Comparison of ENCODE assay signal across 1 mouse cellular context in genomic region chr3:66985539-66986286, GRCm38 (mm10).
A peak's percentile ranks its signal among the peaks of the same experiment; 100 is the strongest.
TF ChIP-seq lines count a peak whose summit lies in the region.

No protein-coding gene starts in this region.

TF ChIP-seq in CH12.LX, 34 proteins besides CTCF, POLR2A, EP300 and RAD21 (continued from another document):
- TF ChIP-seq PAX5 (IDR thresholded peaks at IDR 0.05; ENCODE audit: low read length) (no peak), NRF1 (IDR thresholded peaks at IDR 0.05; ENCODE audit: low read depth, low read length) (peak; percentile 92), GABPA (IDR thresholded peaks at IDR 0.05; ENCODE audit: insufficient replicate concordance, low read depth, low read length) (no peak; the same call in 1 of the 2 replicates), SIN3A (IDR thresholded peaks at IDR 0.05; ENCODE audit: low read length) (peak; percentile 97), ZC3H11A (IDR thresholded peaks at IDR 0.05; ENCODE audit: low read depth, low read length) (no peak), POLR2AphosphoS2 (IDR thresholded peaks at IDR 0.05; ENCODE audit: low read depth, low read length) (no peak; the same call in 1 of the 2 replicates), JUN (IDR thresholded peaks at IDR 0.05; ENCODE audit: insufficient read depth, low read depth, low read length) (no peak), CHD1 (IDR thresholded peaks at IDR 0.05; ENCODE audit: low read depth, low read length) (no peak), E2F4 (IDR thresholded peaks at IDR 0.05; ENCODE audit: insufficient replicate concordance, low read depth, low read length) (peak; percentile 77; the same call in 1 of the 2 replicates), USF1 (IDR thresholded peaks at IDR 0.05; ENCODE audit: low read depth, low read length) (no peak), MEF2A (IDR thresholded peaks at IDR 0.05; ENCODE audit: borderline replicate concordance, low read depth, low read length) (peak; percentile 39; the same call in 1 of the 2 replicates), MXI1 (IDR thresholded peaks at IDR 0.05; ENCODE audit: low read depth, low read length) (peak; percentile 91), ZKSCAN1 (IDR thresholded peaks at IDR 0.05; ENCODE audit: borderline replicate concordance, low read depth, low read length) (no peak), UBTF (IDR thresholded peaks at IDR 0.05; ENCODE audit: low read depth, low read length) (no peak), TBP (conservative IDR thresholded peaks at IDR 0.05; ENCODE audit: low read depth, low read length) (peak; percentile 53; the same call in 1 of the 2 replicates)
